Mouse (Mus musculus) CD4-positive, CD25-positive, alpha-beta regulatory T cell, adult 4 months (primary cell): ENCODE results near the gene 9930022D16Rik. TPM values are rescaled to one million over a fixed set of nuclear protein-coding genes. Genes with fewer than 3 reads are reported as not detected.

Source experiments
- ATAC-seq: one replicate; pipeline ENCODE4 v1.8.0; 2017
- polyA plus RNA-seq, 2 experiments: library from polyadenylated mRNA; unstranded; fragments of 100-300 nt; shearing (Covaris generic); gene quantifications; one replicate each; pipeline ENCODE4 v1.2.1; 2017

The 9930022D16Rik gene
- polyA plus RNA-seq, 2 experiments from 2014 or later: 0.22 to 0.39 TPM

- no peak for ATAC-seq
Observed at GRCm38 (mm10) chr11:109417472-109418040, 3.8 kb downstream of the 9930022D16Rik start.

DNA sequence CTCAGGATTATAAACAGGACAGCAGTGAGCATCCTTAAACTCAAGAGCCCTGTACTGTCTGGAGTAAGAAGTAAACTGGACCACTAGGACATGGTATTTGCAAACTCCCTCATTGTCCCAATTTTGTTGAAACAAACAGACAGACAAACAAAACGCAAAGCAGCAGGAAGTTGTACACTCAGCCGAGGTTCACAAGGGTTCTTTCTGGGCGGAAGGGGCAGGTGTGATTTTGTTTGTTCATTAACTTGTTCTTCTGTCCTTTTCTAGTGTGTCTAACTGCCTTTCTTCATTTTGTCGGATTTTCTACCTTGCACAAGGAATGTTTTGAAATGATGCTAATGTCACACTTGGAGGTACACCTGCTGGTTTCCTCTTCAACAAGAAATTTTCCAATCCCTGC lies 5.7 kb downstream of the 9930022D16Rik start:
- peak; percentile 33 for ATAC-seq

GRCm38 (mm10) chr11:109419961-109420566 lies 6.3 kb downstream of the 9930022D16Rik start:
- peak; percentile 89 for ATAC-seq

DNA sequence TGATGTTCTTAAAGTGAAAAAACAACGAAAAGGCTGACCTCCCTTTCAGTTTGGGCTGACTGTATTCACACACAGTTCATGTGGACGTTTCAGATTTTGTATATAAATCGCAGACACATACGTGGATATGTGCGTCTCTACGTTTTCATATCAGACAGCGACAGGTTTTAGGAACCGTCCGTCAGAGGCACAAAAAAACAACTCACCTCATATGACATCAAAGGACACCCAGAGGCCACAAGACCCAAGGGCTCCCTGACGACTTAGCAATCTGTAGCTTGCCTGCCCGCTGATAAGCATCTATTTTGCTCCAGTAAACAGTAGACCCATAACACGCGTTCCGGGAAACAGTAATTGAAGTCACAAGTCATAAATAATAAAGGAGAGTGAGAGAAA lies 6.8 kb downstream of the 9930022D16Rik start:
- ATAC-seq: peak; percentile 33

GRCm38 (mm10) chr11:109421205-109421604 lies 7.5 kb downstream of the 9930022D16Rik start:
- no peak for ATAC-seq

DNA sequence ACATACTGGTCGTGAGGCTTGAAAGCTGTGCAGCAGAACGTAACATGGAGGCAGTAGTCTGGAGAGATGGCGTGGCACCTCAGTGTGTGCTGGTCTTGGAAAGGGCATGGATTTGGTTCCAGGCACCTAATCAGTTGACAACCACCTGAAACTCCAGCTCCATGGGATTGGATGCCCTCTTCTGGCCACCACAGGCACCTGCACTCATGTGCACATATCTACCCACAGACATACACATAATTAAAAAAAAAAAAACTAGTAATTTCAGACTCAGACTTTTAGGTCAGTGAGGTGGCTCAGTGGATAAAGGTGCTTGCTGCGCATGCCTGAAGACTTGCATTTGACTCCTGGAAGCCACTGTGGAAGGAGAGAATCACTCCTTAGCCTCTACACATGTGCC lies 8.5 kb downstream of the 9930022D16Rik start:
- ATAC-seq: no peak

- ATAC-seq: no peak
Observed at GRCm38 (mm10) chr11:109423294-109423693, 9.6 kb downstream of the 9930022D16Rik start.

DNA sequence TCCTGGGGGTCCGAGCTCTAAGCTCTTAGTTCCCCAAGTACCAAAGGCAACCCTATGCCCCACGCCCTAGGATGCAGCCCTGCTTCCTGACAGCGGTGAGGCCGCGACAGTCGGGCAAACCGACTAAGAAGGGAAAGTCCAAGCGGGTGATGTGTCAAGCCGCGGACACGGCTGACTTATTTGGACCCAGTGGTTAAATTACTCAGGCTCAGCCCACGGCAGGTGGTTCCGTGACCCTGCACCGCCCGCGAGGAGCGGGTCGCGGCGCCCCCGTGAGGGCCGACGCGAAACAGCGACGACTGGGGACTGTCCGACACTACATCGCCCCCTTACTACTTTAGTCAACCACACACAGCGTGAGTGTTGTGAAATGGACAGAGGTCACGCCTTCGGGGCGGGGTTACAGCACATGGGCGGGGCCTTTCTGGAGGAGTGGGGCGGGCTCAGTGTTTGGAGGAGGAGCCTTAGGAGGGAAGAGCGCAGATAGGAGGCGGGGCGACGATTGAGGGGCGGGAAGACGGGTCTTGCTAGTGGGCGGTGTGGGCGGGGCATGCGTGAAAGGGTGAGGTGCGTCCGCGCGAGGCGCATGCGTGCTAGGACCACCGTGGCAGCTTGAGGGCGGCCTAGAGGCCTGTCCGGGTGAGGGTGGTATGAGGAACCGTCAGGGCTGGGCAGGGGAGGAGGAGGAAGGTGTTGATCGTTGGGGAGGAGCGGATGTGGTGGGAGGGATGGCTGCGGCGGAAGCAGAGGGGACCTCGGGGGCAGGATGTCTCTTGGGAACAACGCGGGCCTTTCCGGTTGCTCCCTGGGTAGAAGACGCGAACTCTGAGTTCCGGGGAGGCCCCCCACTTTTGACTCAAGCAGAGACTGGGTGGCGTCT lies 11.9 kb downstream of the 9930022D16Rik start, which contains the start of gene Amz2:
Gene Amz2, plus strand, starts transcription at position 555 of the 880 bp plus-strand sequence.
- peak; percentile 84 for ATAC-seq

- ATAC-seq: no peak
Observed at GRCm38 (mm10) chr11:109426272-109426586, 12.5 kb downstream of the 9930022D16Rik start.

DNA sequence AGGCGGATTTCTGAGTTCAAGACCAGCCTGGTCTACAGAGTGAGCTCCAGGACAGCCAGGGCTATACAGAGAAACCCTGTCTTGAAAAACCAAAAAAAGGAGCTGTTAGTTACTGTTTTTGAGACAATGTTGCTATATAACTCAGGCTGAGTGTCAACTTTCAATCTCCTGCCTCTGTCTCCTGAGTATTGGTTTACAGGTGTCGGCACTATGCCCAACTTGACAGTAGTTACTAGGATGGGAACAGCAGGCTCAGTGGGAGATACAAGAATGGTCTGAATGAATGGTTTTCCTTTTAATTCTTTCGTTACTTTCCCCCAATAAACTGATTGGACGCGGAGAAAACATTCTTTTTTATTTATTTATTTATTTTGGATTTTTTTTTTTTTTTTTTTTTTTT lies 13.6 kb downstream of the 9930022D16Rik start:
- no peak for ATAC-seq

GRCm38 (mm10) chr11:109434233-109434798 lies 20.6 kb downstream of the 9930022D16Rik start:
- no peak for ATAC-seq

DNA sequence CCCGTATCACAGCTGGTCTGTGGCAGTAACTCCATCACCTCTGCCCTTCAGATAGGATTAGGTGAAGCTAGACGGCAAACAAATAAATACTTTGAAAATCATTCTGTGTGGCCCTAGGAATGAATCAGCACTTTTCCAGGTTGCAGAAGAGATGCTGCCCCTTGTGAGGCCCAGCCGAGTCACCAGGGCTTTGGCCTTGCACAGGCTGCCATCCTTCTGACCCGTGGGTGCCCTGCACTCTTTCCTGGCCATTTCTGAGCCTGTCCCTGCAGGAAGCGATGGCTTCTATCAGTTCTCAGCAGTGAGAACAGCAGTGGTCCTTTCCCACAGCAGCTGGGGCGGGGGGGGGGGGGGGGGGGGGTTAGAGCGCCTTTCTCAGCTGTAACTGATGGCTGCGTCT lies 23.2 kb downstream of the 9930022D16Rik start:
- ATAC-seq: no peak

GRCm38 (mm10) chr11:109439209-109439608 lies 25.5 kb downstream of the 9930022D16Rik start:
- no peak for ATAC-seq

GRCm38 (mm10) chr11:109439829-109440340 lies 26.2 kb downstream of the 9930022D16Rik start:
- ATAC-seq: peak; percentile 84

DNA sequence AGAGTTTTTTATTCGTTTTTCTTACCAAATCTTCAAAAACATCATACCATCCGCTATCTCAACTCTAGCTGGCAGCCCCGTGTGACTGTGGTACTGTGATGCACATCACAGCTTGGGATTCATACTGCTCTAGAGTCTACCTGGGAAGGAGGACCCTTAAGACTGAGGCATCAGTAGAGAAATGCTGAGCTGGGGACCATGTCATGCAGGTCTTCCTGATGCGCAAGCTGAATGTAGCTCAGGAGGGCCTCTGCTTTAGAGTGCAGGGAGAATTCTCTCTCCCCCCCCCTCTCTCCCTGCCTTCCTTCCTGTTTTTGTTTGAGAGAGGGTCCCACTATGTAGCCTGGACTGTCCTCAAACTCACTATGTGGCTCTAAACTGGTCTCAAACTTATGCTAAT lies 26.9 kb downstream of the 9930022D16Rik start:
- peak; percentile 1 for ATAC-seq

- ATAC-seq: peak; percentile 54
Observed at GRCm38 (mm10) chr11:109441119-109441518, 27.4 kb downstream of the 9930022D16Rik start.

DNA sequence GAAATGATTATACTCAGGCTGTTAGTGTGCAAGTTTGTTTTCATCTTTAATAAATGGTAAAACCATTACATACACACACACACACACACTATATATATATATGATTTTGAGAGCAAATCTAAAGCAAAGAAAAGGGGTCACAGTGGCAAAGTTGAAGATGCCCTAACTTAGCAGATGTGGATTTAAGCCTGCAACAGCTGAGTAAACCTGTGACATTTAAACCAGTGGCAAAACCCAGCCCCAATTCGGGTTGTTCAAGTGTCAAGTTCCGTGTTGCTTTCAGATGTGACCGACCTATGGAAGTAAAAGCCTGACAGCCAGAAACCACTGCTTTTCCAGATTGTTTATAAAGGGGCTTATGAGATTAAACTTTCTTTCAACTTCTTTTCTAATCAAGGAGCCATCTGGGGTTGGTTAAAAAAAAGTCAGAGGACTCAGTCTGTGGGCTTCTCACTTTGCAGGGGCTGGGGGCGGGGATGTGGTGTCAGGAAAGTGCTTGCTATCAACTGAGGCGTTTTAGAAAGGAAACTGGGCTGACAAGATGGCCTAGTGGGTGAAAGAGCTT lies 28.5 kb downstream of the 9930022D16Rik start:
- ATAC-seq: no peak

- no peak for ATAC-seq
Observed at GRCm38 (mm10) chr11:109443468-109444263, 29.9 kb downstream of the 9930022D16Rik start.

- ATAC-seq: no peak
Observed at GRCm38 (mm10) chr11:109444600-109444999, 30.9 kb downstream of the 9930022D16Rik start.

DNA sequence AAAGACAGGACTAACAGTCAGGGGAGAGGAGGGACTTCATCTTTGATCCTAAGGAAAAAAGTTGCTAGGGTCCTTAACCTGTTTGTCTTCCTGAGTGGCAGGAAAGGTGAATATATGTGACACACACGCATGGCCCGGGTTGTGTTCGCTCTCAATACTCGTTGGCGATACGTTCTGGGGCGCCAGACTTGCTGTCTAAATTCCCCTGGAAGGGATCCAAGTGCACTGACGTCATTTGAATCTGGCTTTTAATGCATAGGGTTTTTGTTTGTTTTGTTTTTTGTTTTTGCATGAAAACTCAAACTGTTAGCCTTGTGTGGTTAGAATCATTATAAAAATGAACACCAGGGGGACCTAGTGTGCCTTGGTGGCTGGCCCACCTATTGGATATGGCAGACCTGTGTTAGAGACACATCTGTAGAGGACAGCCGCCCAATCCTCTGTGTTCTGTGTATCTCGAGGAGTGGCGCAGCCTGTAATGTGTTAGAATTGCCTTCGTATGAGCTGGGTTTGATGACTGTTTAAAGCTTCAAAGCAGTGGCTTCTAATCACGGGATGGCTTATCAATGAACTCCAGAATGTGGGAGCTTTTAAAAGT lies 31.8 kb downstream of the 9930022D16Rik start:
- ATAC-seq: peak; percentile 62

DNA sequence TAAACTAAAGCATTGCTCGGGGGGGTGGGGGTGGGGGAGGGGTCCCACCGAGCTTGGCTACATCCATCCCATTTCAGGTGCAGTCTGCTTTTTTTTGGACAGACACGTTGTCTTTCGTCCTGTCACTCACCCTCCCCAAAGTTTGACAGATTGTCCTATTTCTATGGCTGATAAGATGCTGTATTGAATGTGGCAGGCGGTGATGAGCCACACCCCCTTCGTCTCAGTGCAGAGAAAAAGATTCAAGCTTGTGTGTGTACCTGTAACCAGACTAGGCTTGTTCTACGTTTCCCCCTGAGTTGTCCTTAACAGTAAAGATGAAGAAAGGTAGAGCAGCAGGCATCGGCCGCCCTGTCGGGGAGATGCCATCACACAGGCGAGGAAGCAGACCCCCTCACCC lies 37.5 kb downstream of the 9930022D16Rik start:
- no peak for ATAC-seq
